Mouse (Mus musculus): Measurements from ENCODE around the gene Tuba4a. TPM values are rescaled to one million over a fixed set of nuclear protein-coding genes. Genes with fewer than 3 reads are reported as not detected.
A peak's percentile ranks its signal among the peaks of the same experiment; 100 is the strongest.

Tuba4a gene
- total RNA-seq, 2 experiments from 2014 or later, result 973 to 1,125 TPM

- no peak for DNase-seq
These were observed 8.4 kb downstream of the Tuba4a start for GRCm38 (mm10) chr1:75211141-75211708.

- peak; percentile 98 for DNase-seq
These were observed 9.3 kb downstream of the Tuba4a start, which contains the start of the genes Glb1l and Stk16 for GRCm38 (mm10) chr1:75210136-75211087. Glb1l (minus strand) TSS chr1:75210813. Stk16 (plus strand) TSS chr1:75210838.

GRCm38 (mm10) chr1:75208967-75209678 lies 10.5 kb downstream of the Tuba4a start:
- DNase-seq, result peak; percentile 46 to 56

GRCm38 (mm10) chr1:75201236-75201635 lies 18.4 kb downstream of the Tuba4a start:
- no peak for DNase-seq

GRCm38 (mm10) chr1:75192452-75192851 lies 27.2 kb downstream of the Tuba4a start:
- DNase-seq, result peak in 1 of 2 experiments; percentile 47

- peak; percentile 96 to 99 for DNase-seq
These were observed 27.9 kb downstream of the Tuba4a start, which contains the start of the genes Ankzf1 and Atg9a for GRCm38 (mm10) chr1:75191622-75192402. Ankzf1 (plus strand) TSS chr1:75192151. Atg9a (minus strand) TSS chr1:75192196.

GRCm38 (mm10) chr1:75191258-75191621 lies 28.4 kb downstream of the Tuba4a start:
- no peak for DNase-seq

GRCm38 (mm10) chr1:75190577-75190976 lies 29.1 kb downstream of the Tuba4a start:
- DNase-seq, result no peak

GRCm38 (mm10) chr1:75187914-75188483 lies 31.7 kb downstream of the Tuba4a start:
- no peak for DNase-seq

- no peak for DNase-seq
These were observed 32.5 kb downstream of the Tuba4a start for GRCm38 (mm10) chr1:75187126-75187525.

- no peak for DNase-seq
These were observed 34.2 kb downstream of the Tuba4a start for GRCm38 (mm10) chr1:75185495-75185894.

GRCm38 (mm10) chr1:75182160-75182559 lies 37.5 kb downstream of the Tuba4a start:
- DNase-seq, result no peak

- DNase-seq, result no peak
These were observed 38.2 kb downstream of the Tuba4a start for GRCm38 (mm10) chr1:75181377-75181870.

GRCm38 (mm10) chr1:75180741-75181140 lies 38.9 kb downstream of the Tuba4a start:
- DNase-seq, result no peak

GRCm38 (mm10) chr1:75180105-75180590 lies 39.5 kb downstream of the Tuba4a start, which contains the start of gene Abcb6:
Abcb6 (minus strand) TSS chr1:75180392.
- DNase-seq, result peak; percentile 92 to 93

- peak; percentile 56 to 62 for DNase-seq
These were observed 40.1 kb downstream of the Tuba4a start for GRCm38 (mm10) chr1:75179334-75180104.

GRCm38 (mm10) chr1:75168472-75169464 lies 50.9 kb downstream of the Tuba4a start, which contains the start of gene Zfand2b:
Zfand2b (plus strand) TSS chr1:75168646.
- peak; percentile 98 to 99 for DNase-seq

GRCm38 (mm10) chr1:75168093-75168471 lies 51.6 kb downstream of the Tuba4a start:
- DNase-seq, result no peak

Measured in heart, adult 18-20 months (tissue).